Mouse (Mus musculus) thymus, postnatal 36 days (tissue): Measurements from ENCODE around the gene P3h4.

ENCODE experiments used
- DNase-seq, 2 experiments: peaks; one replicate each; pipeline ENCODE4 v3.0.0; 2022; ENCODE audit warnings: mixed read lengths in 2 of 2

Gene P3h4

DNA sequence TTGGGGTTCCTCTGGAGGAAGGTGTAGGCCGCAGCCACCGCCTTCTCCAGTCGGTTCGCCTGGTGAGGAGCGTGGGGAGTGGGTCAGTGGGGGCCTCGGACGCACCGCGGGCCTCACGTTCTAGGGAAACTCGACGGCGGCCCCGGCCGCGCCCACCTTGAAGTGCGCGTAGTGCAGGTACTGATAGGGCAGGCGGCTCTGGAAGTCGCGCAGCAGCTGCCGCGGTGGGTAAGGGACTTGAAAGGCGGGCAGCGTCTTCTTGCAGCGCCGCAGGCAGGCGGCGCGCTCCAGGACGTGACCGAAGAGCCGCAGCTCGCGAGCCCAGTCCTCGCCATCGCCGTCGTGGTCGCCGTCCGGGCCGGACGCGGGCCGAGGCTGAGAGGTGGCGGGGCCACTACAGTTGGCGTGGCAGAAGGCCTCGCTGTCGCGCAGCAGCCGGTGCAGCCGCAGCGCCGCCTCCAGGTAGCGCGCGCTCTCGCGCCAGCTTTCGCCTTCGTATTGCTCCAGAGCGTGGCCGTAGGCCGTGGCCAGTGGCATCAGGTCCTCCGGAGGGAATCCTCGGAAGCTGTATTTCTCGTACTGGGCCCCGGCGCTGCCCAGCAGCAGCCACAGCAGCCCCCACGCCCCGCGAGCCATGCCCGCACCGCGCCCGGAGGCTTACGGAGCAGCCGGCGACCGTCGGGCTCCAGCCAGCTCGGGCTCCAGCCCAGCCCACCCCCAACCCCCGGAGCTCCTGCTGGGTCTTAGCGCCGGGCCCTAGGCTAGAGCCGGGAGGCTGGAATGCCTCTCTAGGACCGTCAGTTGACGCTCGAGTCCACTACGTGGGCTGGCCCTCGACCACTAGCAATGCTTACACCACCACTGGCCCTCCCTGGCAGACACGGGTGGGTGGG is at the start of gene P3h4:
Gene P3h4 (minus strand): TSS at position 816 of the 893 bp plus-strand sequence.
- peak; percentile 79 to 81 for DNase-seq

DNA sequence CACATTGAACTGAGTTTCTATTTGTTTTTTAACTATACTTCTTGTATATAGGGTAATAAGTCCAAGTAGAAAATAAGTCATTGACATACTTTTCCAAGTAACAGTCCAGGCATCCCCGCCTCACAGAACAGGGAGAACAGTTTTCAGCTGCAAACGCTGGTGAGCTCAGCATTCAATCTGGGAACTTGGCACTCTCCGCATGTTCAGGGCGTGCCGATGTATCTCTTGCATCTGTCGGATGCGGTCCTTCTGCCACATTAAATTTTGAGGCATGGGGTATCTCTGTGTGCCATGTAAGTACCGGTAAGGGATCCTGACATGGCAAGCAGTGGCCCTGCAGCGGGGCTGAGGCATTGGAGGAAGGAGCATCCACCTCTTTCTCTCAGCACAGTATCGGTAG is 48.1 kb upstream of the P3h4 start:
- DNase-seq = no peak

DNA sequence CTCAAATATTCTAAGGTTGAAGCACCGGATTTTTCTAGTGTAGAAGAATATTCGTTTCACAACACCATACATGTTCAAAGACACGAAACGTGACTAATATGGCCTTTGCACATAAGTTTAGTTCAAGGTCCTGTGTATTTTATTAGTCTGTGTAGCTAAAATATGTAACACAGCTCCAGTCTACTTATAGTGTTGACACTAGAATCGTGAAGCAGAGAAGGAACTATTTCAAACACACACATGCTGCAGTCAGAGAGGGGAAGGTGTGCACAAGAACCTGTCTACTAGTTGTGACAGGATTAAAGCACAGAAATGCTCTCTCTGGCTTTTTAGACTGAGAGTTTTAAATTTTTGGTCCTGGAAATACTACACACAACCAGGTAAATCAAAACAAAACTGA is 43.1 kb upstream of the P3h4 start:
- DNase-seq = no peak

DNA sequence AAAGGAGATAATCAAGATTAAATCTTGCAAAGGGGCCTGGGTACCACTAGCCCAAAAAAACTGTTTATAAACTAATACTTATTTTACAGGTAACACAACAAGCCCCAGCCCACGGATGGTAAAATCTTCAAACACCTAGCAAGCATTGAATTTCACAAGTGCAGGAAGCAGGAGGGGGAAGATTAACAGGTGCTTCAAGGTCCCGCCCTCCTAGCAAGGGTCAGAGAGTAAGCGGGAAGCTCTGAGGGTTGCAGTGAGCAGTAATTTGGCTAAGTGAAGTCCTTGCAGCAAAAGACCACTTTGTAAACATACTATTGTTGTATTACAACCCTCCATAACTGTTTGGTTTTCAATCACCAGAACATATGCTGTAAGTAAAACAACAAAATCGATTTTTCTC is 42.6 kb upstream of the P3h4 start:
- no peak for DNase-seq

DNA sequence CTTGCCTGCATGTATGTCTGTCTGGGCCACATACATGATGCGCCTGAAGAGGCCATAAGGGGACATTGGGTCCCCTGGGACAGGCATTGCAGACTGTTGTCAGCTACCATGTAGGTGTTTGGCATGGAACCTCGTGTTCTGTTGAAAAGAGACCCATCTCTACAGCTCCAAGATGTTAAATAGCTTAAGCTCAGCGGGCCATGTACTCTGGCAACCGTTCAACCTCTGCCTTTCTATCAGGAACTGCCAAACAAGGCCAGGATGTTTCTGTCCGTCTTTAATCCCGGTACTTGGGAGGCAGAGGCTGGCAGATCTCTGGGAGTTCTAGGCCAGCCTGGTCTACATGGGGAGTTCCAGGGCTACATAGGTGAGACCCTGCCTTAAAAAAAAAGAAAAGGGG is 28.0 kb upstream of the P3h4 start:
- no peak for DNase-seq

DNA sequence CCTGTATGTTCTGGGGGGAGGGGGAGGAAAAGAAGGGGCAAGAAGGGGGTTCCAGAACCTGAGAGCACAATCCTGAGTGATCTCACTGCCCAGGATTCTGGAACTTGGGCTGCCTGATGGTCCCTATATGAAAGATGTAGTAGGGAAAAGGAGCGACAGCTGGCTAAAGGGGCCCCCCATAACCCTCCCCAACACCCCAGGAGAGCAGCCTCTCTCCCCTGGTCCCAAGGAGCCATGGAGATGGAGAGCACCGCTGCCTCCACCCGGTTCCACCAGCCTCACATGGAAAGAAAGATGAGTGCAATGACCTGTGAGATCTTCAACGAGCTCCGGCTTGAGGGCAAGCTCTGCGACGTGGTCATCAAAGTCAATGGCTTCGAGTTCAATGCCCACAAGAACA is 27.2 kb upstream of the P3h4 start, which contains the start of the genes Nt5c3b and Klhl10:
Gene Nt5c3b (minus strand): TSS at position 12 of the 400 bp plus-strand sequence.
Gene Klhl10 (plus strand): TSS at position 121 of the 400 bp plus-strand sequence.
- DNase-seq = no peak

DNA sequence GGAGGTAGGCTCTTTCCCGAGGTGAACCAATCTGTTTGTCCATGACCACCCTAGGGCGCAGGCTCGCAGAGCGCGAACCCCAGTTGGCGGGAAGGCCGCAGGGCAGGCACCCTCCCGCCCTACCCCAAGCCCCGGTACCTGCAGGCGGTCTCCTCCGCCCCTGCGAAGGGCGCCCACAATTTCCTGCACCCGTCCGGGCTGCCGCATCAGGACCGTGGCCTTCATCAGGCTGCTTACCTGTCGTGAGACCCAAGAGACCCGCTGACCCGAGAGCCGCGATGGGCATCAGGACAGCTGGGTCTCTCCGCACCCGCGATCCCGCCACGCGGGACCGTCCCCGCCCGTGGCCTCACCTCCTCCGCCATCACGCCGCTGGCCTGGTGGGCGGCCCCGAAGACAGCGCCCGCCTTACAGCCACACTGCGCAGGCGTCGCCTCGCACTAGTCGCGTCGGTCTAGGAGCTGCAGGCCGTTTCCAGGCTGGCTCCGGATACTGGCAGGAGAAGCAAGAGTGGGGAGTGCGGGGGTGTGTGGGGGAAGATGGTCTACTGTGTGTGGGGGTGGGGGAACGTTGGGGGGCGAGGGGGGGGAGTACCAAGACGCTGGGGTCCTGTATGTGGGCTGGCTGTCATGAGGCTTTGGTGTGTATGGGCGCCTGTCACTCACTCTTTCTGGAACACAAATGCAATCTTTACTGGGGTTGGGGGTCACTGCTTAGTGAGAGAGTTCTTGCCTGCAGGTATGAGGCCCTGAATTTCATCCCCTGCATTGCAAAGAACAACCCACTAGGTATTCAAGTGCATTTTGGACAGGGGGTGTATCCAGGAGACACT is 26.3 kb upstream of the P3h4 start:
- DNase-seq = peak; percentile 88 to 90

DNA sequence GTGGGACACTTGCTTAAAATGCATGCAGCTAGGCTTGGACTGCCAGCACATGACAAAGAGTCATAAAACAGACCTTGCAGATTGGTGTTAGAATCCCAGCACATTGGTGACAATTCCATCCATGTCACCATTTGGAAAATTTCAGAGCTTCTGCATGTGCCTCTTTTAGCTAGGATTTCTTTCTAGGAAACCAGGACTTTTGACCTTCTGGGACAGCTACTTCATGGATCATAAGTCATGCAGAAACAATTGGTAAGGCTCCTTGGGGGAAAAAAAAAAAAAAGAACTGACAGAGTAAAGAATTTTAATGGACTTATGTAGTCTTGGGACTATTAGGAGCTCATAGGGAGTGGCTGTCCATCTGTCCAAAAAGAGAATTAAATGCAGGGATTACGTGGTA is 23.3 kb upstream of the P3h4 start:
- DNase-seq = no peak

DNA sequence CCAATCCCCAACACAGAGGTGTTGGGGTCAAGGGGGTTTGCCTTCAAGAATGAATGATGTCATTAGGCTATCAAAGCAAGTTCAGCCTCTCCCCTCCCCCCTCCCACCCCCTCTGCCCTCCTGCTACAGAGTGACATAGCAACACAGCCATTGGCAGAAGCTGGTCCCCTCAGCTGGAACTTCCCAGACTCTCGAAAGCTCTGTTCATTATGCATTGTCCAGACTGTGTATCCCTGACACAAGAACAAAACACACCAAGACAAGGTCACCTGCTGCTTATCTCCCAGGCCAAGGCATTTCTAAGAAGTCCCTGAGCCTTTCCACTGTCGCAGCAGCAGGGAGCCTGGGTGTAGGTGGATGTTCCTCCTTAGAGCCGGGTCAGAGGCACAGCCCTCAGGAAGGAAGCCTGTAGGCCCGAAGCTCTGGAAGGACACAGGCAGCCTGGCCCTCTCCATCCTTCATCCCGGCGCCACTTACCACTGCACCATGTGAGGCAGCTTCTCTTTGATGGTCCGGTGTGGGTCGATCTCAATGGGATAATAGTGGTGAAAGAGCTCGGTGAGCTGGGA is 21.1 kb upstream of the P3h4 start:
- DNase-seq = no peak

DNA sequence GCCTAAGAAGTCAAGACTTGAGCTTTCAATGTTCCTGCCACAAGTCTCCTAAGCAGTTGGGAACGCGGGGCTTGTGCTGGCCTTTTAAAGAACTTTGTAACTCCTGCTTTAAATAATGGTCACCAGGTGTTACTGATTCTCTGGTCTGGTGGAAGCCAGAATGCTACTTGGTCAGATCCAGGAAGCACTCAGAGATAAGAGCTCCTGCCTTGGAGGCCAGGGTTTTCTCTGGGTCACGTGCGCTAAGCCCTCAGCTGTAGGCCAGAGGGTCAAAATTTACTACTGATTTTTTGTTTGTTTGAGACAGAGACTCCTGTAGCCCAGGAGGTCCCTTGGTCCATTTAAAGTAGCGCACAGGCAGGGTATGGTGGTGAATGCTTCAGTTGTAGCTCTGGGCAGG is 17.4 kb upstream of the P3h4 start:
- DNase-seq = no peak

DNA sequence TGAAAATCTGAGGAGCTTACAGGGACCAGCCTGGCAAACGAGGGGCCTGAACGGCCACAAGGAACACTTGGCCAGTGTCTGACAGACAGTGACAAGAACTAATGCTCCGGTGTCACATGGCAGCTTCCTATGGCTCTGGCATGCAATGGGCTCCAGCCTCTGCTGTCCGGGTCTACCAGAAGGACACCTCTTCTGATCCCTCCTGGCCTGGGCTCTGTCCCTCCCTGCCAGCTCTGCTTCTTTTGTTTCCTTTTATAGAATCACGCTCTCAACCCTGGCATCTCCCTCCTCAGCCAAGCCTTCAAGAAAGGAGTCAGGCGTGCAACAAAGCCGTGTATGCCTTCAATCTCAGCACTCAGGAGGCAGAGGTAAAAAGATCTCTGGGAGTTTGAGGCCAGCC is 15.4 kb upstream of the P3h4 start:
- no peak for DNase-seq

DNA sequence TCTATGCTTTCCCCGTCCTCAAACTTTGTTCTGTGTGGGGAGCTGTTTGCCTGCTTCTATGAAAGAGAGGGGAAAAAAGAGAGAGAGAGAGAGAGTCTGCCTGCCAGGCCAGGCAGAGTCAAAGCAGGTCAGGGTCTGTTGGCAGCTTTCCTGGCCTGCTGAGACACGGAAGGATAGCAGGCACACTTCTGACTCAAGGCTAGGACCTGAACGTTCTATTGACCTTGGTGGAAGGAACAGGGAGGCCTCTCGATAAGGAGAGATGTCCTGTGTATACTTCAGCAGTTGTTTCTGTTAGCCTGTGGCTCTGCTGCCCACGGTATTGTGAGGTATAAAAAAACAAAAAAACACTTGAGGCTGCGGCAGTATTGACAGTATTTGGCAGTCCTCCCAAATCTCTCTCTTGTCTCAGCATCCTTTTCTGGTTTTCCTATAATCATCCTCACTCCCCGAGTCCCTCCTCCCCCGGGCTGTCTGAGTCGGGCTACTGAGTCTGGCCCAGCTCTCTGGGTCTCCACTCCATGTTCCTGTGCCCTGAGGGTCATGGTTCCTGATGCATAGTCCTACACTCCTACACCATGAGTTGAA is 14.1 kb upstream of the P3h4 start:
- DNase-seq = no peak

DNA sequence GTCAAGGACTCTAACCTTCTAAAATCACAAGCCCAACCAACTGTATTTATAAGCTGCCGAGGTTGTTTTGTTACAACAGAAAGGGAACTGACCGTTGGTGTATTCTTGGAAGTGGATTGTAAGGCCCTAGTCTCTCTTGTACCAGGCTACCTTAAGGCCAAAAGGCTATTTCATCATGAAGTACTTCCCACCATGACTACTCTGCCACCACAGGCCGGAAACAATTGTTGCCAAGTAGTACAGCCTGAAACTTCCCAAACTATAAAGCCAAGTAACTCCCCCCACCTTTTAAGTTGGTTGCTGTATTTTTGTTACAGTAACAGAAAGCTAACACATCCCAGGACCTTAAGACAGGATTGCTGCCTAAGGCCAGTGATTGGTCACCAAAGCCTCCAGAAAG is 12.2 kb upstream of the P3h4 start:
- DNase-seq = no peak

DNA sequence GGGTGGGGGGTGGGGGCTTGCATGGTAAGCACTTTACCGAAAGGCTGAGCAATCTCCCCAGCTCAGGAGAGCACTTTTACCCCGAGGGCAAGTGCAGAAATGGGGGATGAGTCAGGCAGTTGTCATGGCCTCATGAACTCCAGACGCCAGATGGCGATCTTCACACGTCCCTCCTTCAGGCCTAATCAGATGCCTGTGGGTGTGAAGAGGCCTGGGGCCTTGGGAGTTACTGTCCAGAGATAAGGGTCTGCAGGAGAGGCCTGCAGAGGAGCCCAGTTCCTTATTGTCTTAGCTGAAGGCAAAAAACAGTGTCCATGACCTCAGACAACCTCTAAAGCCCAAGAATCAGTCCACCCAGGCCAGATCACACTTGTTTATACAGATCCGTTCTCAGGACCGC is 11.2 kb upstream of the P3h4 start:
- DNase-seq = peak; percentile 68 to 71

DNA sequence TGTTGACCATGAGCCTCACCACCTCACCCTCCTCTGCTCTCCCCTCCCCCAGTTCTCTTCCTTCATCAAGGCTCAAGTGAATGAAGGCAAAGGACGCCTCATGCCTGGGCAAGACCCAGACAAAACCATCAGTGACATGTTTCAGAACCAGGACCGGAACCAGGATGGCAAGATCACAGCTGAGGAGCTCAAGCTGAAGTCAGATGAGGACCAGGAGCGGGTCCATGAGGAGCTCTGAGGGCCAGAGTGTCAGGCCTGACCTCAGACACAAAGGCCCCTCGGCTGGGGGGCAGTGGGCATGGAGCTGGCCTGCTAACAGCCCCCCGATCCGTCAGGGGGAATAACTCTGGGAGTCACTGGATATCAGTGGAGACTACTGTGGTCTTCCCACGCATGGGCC is 9.2 kb upstream of the P3h4 start:
- no peak for DNase-seq

DNA sequence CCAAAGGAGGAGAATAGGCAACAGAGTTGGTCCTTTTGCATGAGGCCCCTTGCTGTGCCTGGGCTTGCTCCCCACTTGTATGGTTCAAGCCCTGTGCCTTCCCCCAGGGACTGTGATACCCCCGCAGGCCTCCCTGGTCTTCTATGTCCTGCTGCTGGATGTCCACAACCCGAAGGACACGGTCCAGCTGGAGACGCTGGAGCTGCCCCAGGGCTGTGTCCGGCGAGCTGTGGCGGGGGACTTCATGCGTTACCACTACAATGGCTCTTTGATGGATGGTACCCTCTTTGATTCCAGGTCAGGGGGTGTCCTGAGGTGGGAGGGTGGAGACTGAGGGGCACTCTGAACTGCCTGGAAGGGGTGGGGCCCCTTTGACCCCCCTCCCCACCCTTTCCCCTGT is 6.9 kb upstream of the P3h4 start:
- no peak for DNase-seq

DNA sequence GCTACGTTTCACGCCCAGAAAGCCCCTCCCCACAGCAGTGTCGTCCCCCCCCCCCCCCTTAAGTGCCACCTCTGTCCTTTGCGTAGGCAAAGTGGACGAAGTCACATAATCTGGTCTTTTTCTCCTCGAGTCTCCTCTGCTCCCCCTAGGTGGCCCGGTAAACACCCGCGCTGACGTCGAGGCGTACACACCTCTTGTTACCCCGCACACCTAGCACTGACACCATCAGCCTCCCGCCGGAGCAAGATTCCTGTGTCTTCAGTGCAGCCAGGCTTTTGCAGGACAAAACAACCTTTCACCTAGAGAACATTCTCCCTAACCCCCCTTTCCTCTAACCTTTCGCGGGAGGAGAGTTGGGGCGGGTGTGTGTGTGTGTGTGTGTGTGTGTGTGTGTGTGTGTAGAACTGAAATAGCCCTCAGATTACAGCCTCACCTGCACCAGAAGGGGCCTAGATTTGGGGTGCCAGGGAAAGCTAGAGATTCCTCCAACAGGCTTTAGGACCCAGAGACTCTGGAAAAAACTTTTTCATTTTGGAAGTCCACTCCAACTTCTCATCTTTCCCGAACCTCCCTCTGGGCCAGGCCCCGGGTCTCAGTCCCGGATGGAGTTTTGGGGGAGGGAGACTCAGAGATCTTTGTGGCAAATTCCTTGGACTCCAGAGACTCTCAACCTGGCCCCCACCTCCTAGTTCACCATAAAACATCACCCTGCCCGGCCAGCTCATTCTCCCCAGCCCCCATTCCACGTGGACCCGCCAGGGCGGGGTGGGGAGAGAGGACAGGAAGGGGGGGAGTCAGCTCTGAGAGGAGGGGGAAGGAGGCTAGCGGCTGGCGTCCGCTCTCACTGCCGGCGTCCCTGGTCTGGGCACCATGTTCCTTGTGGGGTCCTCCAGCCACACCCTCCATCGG is 532 bp upstream of the P3h4 start, which contains the start of gene Fkbp10:
Gene Fkbp10 (plus strand): TSS at position 784 of the 909 bp plus-strand sequence.
- no peak for DNase-seq

DNA sequence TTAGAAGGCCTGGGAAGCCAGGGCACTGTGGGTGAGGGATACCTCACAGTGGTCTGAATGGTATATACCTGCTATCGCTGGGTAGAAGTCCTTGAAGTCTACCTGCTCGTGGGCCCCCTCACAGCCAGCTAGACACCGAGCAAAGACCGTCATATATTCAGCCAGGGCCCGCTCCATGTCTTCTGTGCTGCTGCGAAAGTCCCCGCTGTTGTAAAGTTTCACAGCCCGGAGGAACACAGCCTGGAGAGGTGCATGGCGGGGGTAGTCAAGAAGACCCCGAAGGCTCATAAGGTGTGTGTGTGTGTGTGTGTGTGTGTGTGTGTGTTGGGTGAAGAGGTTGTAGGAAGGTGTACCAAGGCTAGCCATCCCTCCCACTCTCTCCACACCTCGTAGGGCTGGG is 1.1 kb downstream of the P3h4 start:
- no peak for DNase-seq

DNA sequence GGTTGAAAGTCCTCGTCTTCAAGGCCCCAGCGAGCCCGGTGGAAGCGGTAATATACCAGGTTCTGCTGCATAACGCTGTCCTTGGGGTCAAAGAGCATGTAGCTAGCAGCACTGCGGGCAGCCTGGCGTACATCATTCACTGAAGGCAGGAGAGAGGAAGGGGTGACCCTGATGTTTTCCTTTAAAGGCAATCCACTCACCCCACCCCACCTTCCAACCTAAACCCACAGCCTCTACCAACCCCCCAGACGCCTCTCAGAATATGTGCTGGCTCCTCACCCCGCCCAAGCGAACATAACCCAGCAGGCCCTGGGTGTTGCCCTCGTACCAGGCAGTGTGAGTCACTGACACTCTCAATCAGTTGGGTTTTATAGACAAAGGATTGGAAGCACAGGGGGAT is 2.9 kb downstream of the P3h4 start:
- DNase-seq = peak; percentile 44 to 53

DNA sequence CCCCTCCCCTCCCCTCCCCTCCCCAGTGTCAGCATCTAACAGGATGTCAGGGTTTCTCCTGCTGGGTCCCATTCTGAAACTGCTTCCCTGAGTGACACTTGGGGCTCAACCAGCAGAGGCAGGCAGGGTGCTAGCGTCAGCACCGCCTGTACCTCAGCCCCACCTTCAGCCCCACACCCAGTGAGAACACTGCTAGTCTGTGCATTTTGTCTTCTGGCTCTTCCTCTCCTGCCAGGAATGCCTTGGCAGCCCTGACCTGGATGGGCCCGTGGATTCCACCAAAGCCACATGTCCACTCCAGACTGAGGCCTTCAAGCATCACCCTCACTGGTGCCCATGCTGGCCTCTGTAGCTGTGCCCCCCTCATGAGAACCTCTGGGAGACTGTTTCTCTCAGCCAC is 5.0 kb downstream of the P3h4 start:
- DNase-seq = peak; percentile 51 to 75

DNA sequence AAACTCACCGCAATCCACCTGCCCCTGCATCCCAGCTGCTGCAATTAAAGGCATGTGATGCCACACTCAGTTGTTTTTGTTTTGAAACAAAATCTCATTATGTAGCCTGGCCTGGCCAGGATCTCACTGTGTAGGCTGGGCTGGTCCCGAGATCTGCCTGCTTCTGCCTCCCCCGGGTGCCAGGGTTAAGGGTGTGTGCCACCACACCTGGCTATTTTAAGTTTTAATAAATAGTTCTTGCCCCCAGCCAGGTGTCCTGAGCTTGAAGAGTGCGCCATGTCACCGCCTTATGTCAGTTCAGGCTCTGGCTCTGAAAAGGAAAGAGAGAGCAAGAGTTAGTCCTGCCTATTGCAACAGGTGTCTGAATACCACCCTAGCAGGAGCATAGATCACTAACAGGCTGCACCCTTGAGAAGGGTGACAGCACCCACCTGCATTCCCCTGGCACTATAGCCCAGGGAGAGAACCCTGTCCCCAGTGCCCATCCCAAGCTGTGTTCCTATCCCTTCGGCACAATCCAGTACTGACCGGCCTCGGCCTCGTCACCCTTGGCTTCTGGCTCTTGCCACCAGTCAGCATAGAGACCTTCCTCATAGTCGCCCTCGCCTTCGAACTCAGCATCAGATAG is 5.7 kb downstream of the P3h4 start:
- DNase-seq = peak; percentile 49 to 72
